Mouse (Mus musculus) ES-CJ7 (cell line): ENCODE results near the gene C87436.
"Not testable (repeated sequence)": the region's sequence is repeated elsewhere in the genome, so short reads cannot be mapped to it uniquely, and the experiment has no call there.

Experiments
- DNase-seq: peaks from one replicate; pipeline ENCODE4 v3.0.0; 2011; ENCODE audit warnings: low read depth, low spot score

Gene C87436

GRCm38 (mm10) chr6:86481871-86482270 lies 43.7 kb downstream of the C87436 start:
- no peak for DNase-seq

- no peak for DNase-seq
These were observed 47.9 kb downstream of the C87436 start for GRCm38 (mm10) chr6:86485943-86486640.

- DNase-seq: peak; percentile 96
These were observed 49.4 kb downstream of the C87436 start for GRCm38 (mm10) chr6:86487358-86488148.

GRCm38 (mm10) chr6:86488149-86488485 lies 49.9 kb downstream of the C87436 start:
- DNase-seq: peak; percentile 36

- no peak for DNase-seq
These were observed 51.8 kb downstream of the C87436 start for GRCm38 (mm10) chr6:86489945-86490344.

- DNase-seq: not testable (repeated sequence)
These were observed 52.2 kb downstream of the C87436 start for GRCm38 (mm10) chr6:86490413-86490812.

GRCm38 (mm10) chr6:86493469-86494263 lies 55.5 kb downstream of the C87436 start:
- no peak for DNase-seq

- peak; percentile 71 for DNase-seq
These were observed 56.6 kb downstream of the C87436 start for GRCm38 (mm10) chr6:86494767-86495166.

- DNase-seq: peak; percentile 75
These were observed 57.5 kb downstream of the C87436 start for GRCm38 (mm10) chr6:86495661-86496060.

GRCm38 (mm10) chr6:86496127-86496526 lies 58.0 kb downstream of the C87436 start:
- peak; percentile 64 for DNase-seq

- DNase-seq: peak; percentile 56
These were observed 58.4 kb downstream of the C87436 start for GRCm38 (mm10) chr6:86496585-86496984.

- peak; percentile 95 for DNase-seq
These were observed 59.1 kb downstream of the C87436 start for GRCm38 (mm10) chr6:86497071-86497815.

- DNase-seq: no peak
These were observed 60.0 kb downstream of the C87436 start for GRCm38 (mm10) chr6:86497942-86498732.

- DNase-seq: no peak
These were observed 61.5 kb downstream of the C87436 start for GRCm38 (mm10) chr6:86499571-86500109.

GRCm38 (mm10) chr6:86503513-86503912 lies 65.3 kb downstream of the C87436 start:
- no peak for DNase-seq

GRCm38 (mm10) chr6:86505671-86506070 lies 67.5 kb downstream of the C87436 start:
- DNase-seq: peak; percentile 69

- DNase-seq: peak; percentile 63
These were observed 68.1 kb downstream of the C87436 start for GRCm38 (mm10) chr6:86506309-86506708.

GRCm38 (mm10) chr6:86507116-86507515 lies 68.9 kb downstream of the C87436 start:
- peak; percentile 68 for DNase-seq

GRCm38 (mm10) chr6:86508736-86509135 lies 70.6 kb downstream of the C87436 start:
- no peak for DNase-seq

- DNase-seq: no peak
These were observed 71.2 kb downstream of the C87436 start for GRCm38 (mm10) chr6:86509194-86509865.
